Mouse (Mus musculus): ENCODE measurements at regions not wholly inside any gene's neighbourhood (a gene's known extent, or its start where the extent isn't known, plus 50 kb on each side); places are given as distances from the start of the nearest gene placed in this dataset.

DNA sequence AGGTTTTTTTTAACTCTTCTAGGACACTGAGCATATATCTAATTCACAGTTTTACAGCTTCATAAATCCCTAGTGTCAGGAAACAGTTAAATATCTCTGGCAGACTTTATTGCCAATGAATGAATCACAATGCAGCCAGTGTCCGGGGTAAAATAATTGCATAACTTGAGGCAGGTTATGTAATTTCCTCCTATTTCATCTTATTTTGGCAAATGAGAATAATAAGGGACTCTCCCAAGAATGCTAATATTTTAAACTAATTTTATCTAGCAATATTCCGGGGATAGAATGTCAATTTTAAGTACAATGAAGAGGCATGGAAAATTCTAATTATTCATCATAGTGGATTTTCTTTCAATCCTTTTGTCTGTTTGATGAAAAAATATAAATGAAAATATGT is 2740.6 kb downstream of the Gm37988 start:
- WGBS, result 65% methylated on average over 2 of the region's 2 CpGs
- ATAC-seq (ENCODE audit: low FRiP score) (no peak), DNase-seq (ENCODE audit: low spot score) (no peak)
- Histone ChIP-seq H3K4me1 (ENCODE audit: insufficient read depth, low read length) (no peaks in the 10 kb centered on the region), H3K4me2 (ENCODE audit: low read depth, low read length, poor library complexity, severe bottlenecking) (no peak overlapping the region), H3K9ac (replicated peaks; ENCODE audit: low read length, poor library complexity, severe bottlenecking) (no peak overlapping the region), H3K36me3 (ENCODE audit: insufficient read depth, low read length) (no peaks in the 10 kb centered on the region), H3K27me3 (ENCODE audit: insufficient read depth, low read length) (no peaks in the 10 kb centered on the region), H3K27ac (ENCODE audit: low read depth, low read length) (no peak overlapping the region), H3K9me3 (ENCODE audit: low read length) (no peaks in the 10 kb centered on the region), H3K4me3 (ENCODE audit: low read depth, low read length) (no peak overlapping the region)
- no peak for TF ChIP-seq CTCF (IDR thresholded peaks at IDR 0.05)

DNA sequence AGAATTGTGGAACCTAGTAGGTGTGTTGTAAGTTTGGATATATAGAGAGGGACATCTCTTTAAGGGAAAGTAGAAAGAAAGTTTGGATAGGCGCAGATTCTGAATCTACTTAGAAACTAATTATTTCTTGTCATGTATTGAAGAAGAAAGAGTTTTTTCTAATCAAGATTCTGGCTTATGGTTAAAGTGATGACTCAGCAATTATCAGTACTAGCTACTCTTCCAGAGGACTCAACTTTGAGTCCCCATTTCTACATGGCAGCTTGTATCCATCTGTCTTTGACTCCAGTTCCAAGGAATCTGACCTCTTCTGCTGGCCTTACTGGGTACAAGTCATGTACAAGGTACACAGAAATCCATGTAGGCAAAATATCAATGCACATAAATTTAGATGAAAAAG is 2767.1 kb downstream of the Gm37988 start:
- no peak for DNase-seq (ENCODE audit: low spot score)
- Histone ChIP-seq H3K4me1 (ENCODE audit: insufficient read depth, low read length) (no peaks in the 10 kb centered on the region), H3K27me3 (ENCODE audit: insufficient read depth, low read length) (no peaks in the 10 kb centered on the region), H3K36me3 (ENCODE audit: insufficient read depth, low read length) (no peaks in the 10 kb centered on the region), H3K9ac (replicated peaks; ENCODE audit: low read length, poor library complexity, severe bottlenecking) (no peak overlapping the region), H3K4me2 (ENCODE audit: low read depth, low read length, poor library complexity, severe bottlenecking) (no peak overlapping the region), H3K27ac (ENCODE audit: low read depth, low read length) (no peak overlapping the region), H3K4me3 (ENCODE audit: low read depth, low read length) (no peak overlapping the region), H3K9me3 (ENCODE audit: low read length) (no peaks in the 10 kb centered on the region)
- no peak for TF ChIP-seq CTCF (IDR thresholded peaks at IDR 0.05)
- no peak for ATAC-seq (ENCODE audit: low FRiP score)
- WGBS, result 97% methylated on average over 1 of the region's 1 CpGs

DNA sequence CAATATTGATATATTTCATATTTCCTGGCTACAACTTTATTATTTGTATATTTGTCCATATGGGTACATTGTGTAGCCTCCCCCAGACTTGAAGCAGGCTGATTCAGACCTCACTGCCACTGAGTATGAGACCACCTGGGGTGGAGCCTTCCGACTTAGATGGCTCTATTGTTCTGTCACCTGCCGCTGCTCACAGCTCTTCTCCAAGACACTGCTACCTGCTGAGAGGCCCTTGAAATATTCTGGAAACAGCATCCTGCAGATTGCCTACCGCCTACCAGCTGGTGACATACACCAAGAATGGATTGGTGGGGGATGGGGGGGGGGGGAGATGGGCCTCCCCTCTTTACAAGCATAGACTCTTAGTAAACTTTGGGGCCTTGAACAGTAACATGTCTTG is 2778.7 kb downstream of the Gm37988 start:
- H3K4me2 ChIP-seq (ENCODE audit: low read depth, low read length, poor library complexity, severe bottlenecking), result no peak overlapping the region
- no peak for ATAC-seq (ENCODE audit: low FRiP score)
- whole genome bisulfite sequencing, result 16% methylated on average over 3 of the region's 3 CpGs
- TF ChIP-seq CTCF (IDR thresholded peaks at IDR 0.05), result no peak
- DNase-seq (ENCODE audit: low spot score), result no peak
- H3K36me3 ChIP-seq (ENCODE audit: insufficient read depth, low read length), result no peaks in the 10 kb centered on the region
- no peak overlapping the region for H3K4me3 ChIP-seq (ENCODE audit: low read depth, low read length)
- no peaks in the 10 kb centered on the region for H3K27me3 ChIP-seq (ENCODE audit: insufficient read depth, low read length)
- no peak overlapping the region for H3K9ac ChIP-seq (replicated peaks; ENCODE audit: low read length, poor library complexity, severe bottlenecking)
- no peak overlapping the region for H3K27ac ChIP-seq (ENCODE audit: low read depth, low read length)
- H3K9me3 ChIP-seq (ENCODE audit: low read length), result no peaks in the 10 kb centered on the region
- no peaks in the 10 kb centered on the region for H3K4me1 ChIP-seq (ENCODE audit: insufficient read depth, low read length)

DNA sequence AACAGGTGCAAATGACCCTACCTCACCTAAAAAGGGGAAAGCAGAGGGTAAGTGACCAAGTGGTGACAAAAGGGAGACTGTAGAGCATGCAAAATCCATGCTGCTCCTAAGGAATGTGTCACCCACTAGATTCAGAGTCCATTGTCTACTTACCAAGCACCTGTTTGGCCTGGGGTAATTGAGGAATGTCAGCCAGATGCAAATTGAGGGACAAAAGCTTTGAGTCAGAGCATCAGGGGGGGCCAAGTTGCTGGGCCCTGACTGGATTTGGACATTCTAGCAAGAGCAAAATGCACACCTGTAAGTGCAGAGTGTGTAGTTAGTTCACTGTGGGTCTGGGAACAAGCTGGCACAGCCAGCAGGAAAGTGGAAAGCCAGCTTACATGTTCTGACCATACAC is 2783.6 kb downstream of the Gm37988 start:
- DNase-seq (ENCODE audit: low spot score) (no peak), ATAC-seq (ENCODE audit: low FRiP score) (no peak)
- Histone ChIP-seq H3K27me3 (ENCODE audit: insufficient read depth, low read length) (no peaks in the 10 kb centered on the region), H3K9me3 (ENCODE audit: low read length) (no peaks in the 10 kb centered on the region), H3K27ac (ENCODE audit: low read depth, low read length) (no peak overlapping the region), H3K4me3 (ENCODE audit: low read depth, low read length) (no peak overlapping the region), H3K4me1 (ENCODE audit: insufficient read depth, low read length) (no peaks in the 10 kb centered on the region), H3K36me3 (ENCODE audit: insufficient read depth, low read length) (no peaks in the 10 kb centered on the region), H3K9ac (replicated peaks; ENCODE audit: low read length, poor library complexity, severe bottlenecking) (no peak overlapping the region), H3K4me2 (ENCODE audit: low read depth, low read length, poor library complexity, severe bottlenecking) (no peak overlapping the region)
- TF ChIP-seq CTCF (IDR thresholded peaks at IDR 0.05), result no peak
